In the genomic region with DNA sequence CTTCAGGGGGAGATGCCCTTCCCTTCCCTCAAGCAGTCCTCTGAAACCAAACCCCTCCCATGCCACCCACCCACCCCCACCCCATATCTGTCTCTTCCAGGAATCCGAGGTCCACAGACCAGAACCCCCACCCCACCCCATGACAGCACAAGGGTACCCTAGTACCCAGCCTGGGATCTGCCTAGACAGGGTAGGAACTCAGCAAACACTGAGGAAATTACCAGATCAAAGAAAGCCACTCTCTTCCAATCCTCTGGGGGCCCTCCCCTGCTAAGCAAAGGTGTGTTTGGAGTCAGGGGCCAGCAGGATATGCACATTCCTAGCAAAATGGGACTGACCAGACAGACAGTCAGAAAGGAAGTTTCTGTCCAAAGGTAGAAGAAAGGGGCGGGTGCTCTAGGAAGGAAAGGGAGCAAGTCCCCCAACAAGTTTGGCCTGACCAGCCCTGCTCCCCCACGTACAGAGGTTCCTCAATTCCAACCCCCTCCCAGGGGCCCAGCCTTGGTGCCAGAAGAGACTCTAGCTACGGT, we compare ENCODE assay signal across 10 mouse cellular contexts. TPM values are rescaled to one million over a fixed set of nuclear protein-coding genes. Genes with fewer than 3 reads are reported as not detected.
A peak's percentile ranks its signal among the peaks of the same experiment; 100 is the strongest.
DNase-seq lines count a peak whose midpoint lies in the region; ATAC-seq and TF ChIP-seq lines count a peak whose summit lies in the region.
"Had no signal": no experiment of that assay in that cellular context is flagged by ENCODE, and none has a peak within 500 bp of the region (broad histone marks: within the 10 kb centered on the region; RNA-seq: fewer than 3 reads in every experiment).

No protein-coding gene starts in this region.

- H3K4me2 ChIP-seq in heart, embryonic 12.5 days: peak overlapping the region; percentile 99
- H3K4me2 ChIP-seq in embryonic facial prominence, embryonic 13.5 days: peak overlapping the region; percentile 91
- peak overlapping the region; percentile 61 for H3K4me2 ChIP-seq in intestine, embryonic 16.5 days (ENCODE audit: low read depth, low read length)
- H3K4me2 ChIP-seq in midbrain, postnatal 0 days (ENCODE audit: low read depth, low read length, poor library complexity, severe bottlenecking): peak overlapping the region; percentile 10; the same call in 1 of the 2 replicates

- H3K9ac ChIP-seq in heart, embryonic 12.5 days: peak overlapping the region; percentile 96; the same call in 1 of the 2 replicates
- peak overlapping the region; percentile 95; the same call in 1 of the 2 replicates for H3K9ac ChIP-seq in embryonic facial prominence, embryonic 13.5 days
- peak overlapping the region; percentile 97 for H3K9ac ChIP-seq in intestine, embryonic 16.5 days (ENCODE audit: low read depth, low read length)
- no peak overlapping the region for H3K9ac ChIP-seq in midbrain, postnatal 0 days (replicated peaks; ENCODE audit: low read length, poor library complexity, severe bottlenecking)

- H3K4me3 ChIP-seq in heart, embryonic 12.5 days: peak overlapping the region; percentile 79
- peak overlapping the region; percentile 97 for H3K4me3 ChIP-seq in embryonic facial prominence, embryonic 13.5 days
- peak overlapping the region; percentile 91 for H3K4me3 ChIP-seq in intestine, embryonic 16.5 days (ENCODE audit: low read length)
- no peak overlapping the region for H3K4me3 ChIP-seq in midbrain, postnatal 0 days (ENCODE audit: low read depth, low read length)

- TF ChIP-seq CTCF in midbrain, postnatal 0 days (IDR thresholded peaks at IDR 0.05): no peak

- DNase-seq in heart, adult 8-10 months (ENCODE audit: low spot score): no peak
- no peak for DNase-seq in midbrain, postnatal 0 days (ENCODE audit: low spot score)
- DNase-seq in adrenal gland, adult 8-10 months: no peak
- no peak for DNase-seq in adrenal gland, postnatal 25 days
- no peak for DNase-seq in gastrocnemius, postnatal 10 days
- DNase-seq: adrenal gland, postnatal 36 days; kidney, postnatal 10 days had no signal

- H3K4me1 ChIP-seq in heart, embryonic 12.5 days (replicated peaks): peaks cover 54% of the 10 kb centered on the region
- peaks cover 53% of the 10 kb centered on the region for H3K4me1 ChIP-seq in embryonic facial prominence, embryonic 13.5 days
- peaks cover 48% of the 10 kb centered on the region for H3K4me1 ChIP-seq in intestine, embryonic 16.5 days (ENCODE audit: control insufficient read depth, insufficient read depth, low read length)
- H3K4me1 ChIP-seq in midbrain, postnatal 0 days (ENCODE audit: insufficient read depth, low read length): peaks cover 5% of the 10 kb centered on the region

- no peak for ATAC-seq in heart, embryonic 12.5 days (ENCODE audit: insufficient number of reproducible peaks, low FRiP score)
- no peak for ATAC-seq in embryonic facial prominence, embryonic 13.5 days (ENCODE audit: insufficient number of reproducible peaks, insufficient read depth, low FRiP score, low TSS enrichment, low read depth)
- ATAC-seq in intestine, embryonic 16.5 days: no peak
- no peak for ATAC-seq in midbrain, postnatal 0 days (ENCODE audit: low FRiP score)

- H3K27me3 ChIP-seq in heart, embryonic 12.5 days (replicated peaks): no peaks in the 10 kb centered on the region
- H3K27me3 ChIP-seq in embryonic facial prominence, embryonic 13.5 days: peaks cover 4% of the 10 kb centered on the region; the same call in 1 of the 2 replicates
- H3K27me3 ChIP-seq in intestine, embryonic 16.5 days (replicated peaks; ENCODE audit: control insufficient read depth, insufficient read depth, low read length): no peaks in the 10 kb centered on the region
- peaks cover 10% of the 10 kb centered on the region; the same call in 1 of the 2 replicates for H3K27me3 ChIP-seq in midbrain, postnatal 0 days (ENCODE audit: insufficient read depth, low read length)

- H3K27ac ChIP-seq in heart, embryonic 12.5 days (ENCODE audit: poor library complexity, severe bottlenecking): no peak overlapping the region
- no peak overlapping the region for H3K27ac ChIP-seq in embryonic facial prominence, embryonic 13.5 days
- H3K27ac ChIP-seq in intestine, embryonic 16.5 days (ENCODE audit: low read length): peak overlapping the region; percentile 53
- no peak overlapping the region for H3K27ac ChIP-seq in midbrain, postnatal 0 days (ENCODE audit: low read depth, low read length)

- no peaks in the 10 kb centered on the region for H3K9me3 ChIP-seq in heart, embryonic 12.5 days (replicated peaks)
- no peaks in the 10 kb centered on the region for H3K9me3 ChIP-seq in embryonic facial prominence, embryonic 13.5 days
- no peaks in the 10 kb centered on the region for H3K9me3 ChIP-seq in intestine, embryonic 16.5 days (ENCODE audit: control insufficient read depth, low read length)
- H3K9me3 ChIP-seq in midbrain, postnatal 0 days (ENCODE audit: low read length): no peaks in the 10 kb centered on the region

- H3K36me3 ChIP-seq in heart, embryonic 12.5 days: peaks cover 12% of the 10 kb centered on the region; the same call in 1 of the 2 replicates
- peaks cover 16% of the 10 kb centered on the region for H3K36me3 ChIP-seq in embryonic facial prominence, embryonic 13.5 days
- H3K36me3 ChIP-seq in intestine, embryonic 16.5 days (ENCODE audit: control insufficient read depth, insufficient read depth, low read length): 0 out of 2 replicates have a peak, but pooled peaks cover 4% of the 10 kb centered on the region
- no peaks in the 10 kb centered on the region for H3K36me3 ChIP-seq in midbrain, postnatal 0 days (ENCODE audit: insufficient read depth, low read length)

- 48% methylated on average over 4 of the region's 4 CpGs for WGBS in heart, embryonic 12.5 days
- whole genome bisulfite sequencing in embryonic facial prominence, embryonic 13.5 days: 39% methylated on average over 4 of the region's 4 CpGs
- WGBS in intestine, embryonic 16.5 days: 44% methylated on average over 4 of the region's 4 CpGs
- 52% methylated on average over 4 of the region's 4 CpGs for WGBS in midbrain, postnatal 0 days

RNA-seq across cellular contexts. Expression of a gene that starts 3.2 kb away (rescaled TPM):
- 20.7 and 22.5 TPM in 2 replicates for polyA plus RNA-seq in heart, embryonic 12.5 days (2016; fragmentation: Nextera tagmentation; extraction: Ambion mirVana)
- 10 to 100 TPM; 10.2 to 12.7 (median 10.5) TPM for total RNA-seq in heart, adult 8-10 months (2022)
- 18.9 and 19.8 TPM in 2 replicates for polyA plus RNA-seq in embryonic facial prominence, embryonic 13.5 days (2015; fragmentation: Nextera tagmentation; extraction: Ambion mirVana)
- polyA plus RNA-seq in intestine, embryonic 16.5 days (2015; fragmentation: Nextera tagmentation; extraction: Ambion mirVana): 12.5 and 13.6 TPM in 2 replicates
- total RNA-seq in midbrain, postnatal 0 days (2014; rRNA removed): 129 and 200 TPM in 2 replicates
- polyA plus RNA-seq in midbrain, postnatal 0 days (2015; fragmentation: Nextera tagmentation; extraction: Ambion mirVana): 50.8 and 55.4 TPM in 2 replicates
- 10 to 100 TPM; 21.5 to 39.2 (median 31.0) TPM for total RNA-seq in adrenal gland, adult 8-10 months (2022)
- total RNA-seq in adrenal gland, postnatal 25 days (2021): 25.1 and 33.4 TPM in 2 replicates
- total RNA-seq in gastrocnemius, postnatal 10 days (2021): 10 to 100 TPM; 10.2 to 16.1 TPM

Comparison
In these comparisons a context has a peak if more than half of its experiments do, and no peak if none do; other contexts are left out.
1. H3K4me2 ChIP-seq: peak in every context shown above with its lines; median percentile 99 in heart, embryonic 12.5 days; 91 in embryonic facial prominence, embryonic 13.5 days; 61 in intestine, embryonic 16.5 days; 10 in midbrain, postnatal 0 days.